Mouse (Mus musculus): ENCODE measurements around the gene Pi4k2b.

The Pi4k2b gene

GRCm38 (mm10) chr5:52782523-52783250 is 41.3 kb downstream of the Pi4k2b start:
- DNase-seq: peak; percentile 89 to 92

GRCm38 (mm10) chr5:52783251-52783620 is 41.9 kb downstream of the Pi4k2b start:
- DNase-seq: no peak

GRCm38 (mm10) chr5:52783957-52784356 is 42.6 kb downstream of the Pi4k2b start:
- DNase-seq: no peak

GRCm38 (mm10) chr5:52786556-52787322 is 45.4 kb downstream of the Pi4k2b start:
- no peak for DNase-seq

- DNase-seq: no peak
Measured at GRCm38 (mm10) chr5:52793230-52793629, 51.9 kb downstream of the Pi4k2b start.

GRCm38 (mm10) chr5:52794109-52794508 is 52.7 kb downstream of the Pi4k2b start:
- no peak for DNase-seq

- DNase-seq: no peak
Measured at GRCm38 (mm10) chr5:52799274-52799985, 58.1 kb downstream of the Pi4k2b start.

- DNase-seq: no peak
Measured at GRCm38 (mm10) chr5:52805801-52806200, 64.4 kb downstream of the Pi4k2b start.

- no peak for DNase-seq
Measured at GRCm38 (mm10) chr5:52806349-52806748, 65.0 kb downstream of the Pi4k2b start.

GRCm38 (mm10) chr5:52807030-52807429 is 65.7 kb downstream of the Pi4k2b start:
- DNase-seq: no peak

- DNase-seq: no peak
Measured at GRCm38 (mm10) chr5:52810446-52810845, 69.1 kb downstream of the Pi4k2b start.

- DNase-seq: no peak
Measured at GRCm38 (mm10) chr5:52811056-52811455, 69.7 kb downstream of the Pi4k2b start.

GRCm38 (mm10) chr5:52812456-52812855 is 71.1 kb downstream of the Pi4k2b start:
- DNase-seq: no peak

- DNase-seq: no peak
Measured at GRCm38 (mm10) chr5:52813312-52813711, 71.9 kb downstream of the Pi4k2b start.

- DNase-seq: peak in 1 of 2 experiments; percentile 21
Measured at GRCm38 (mm10) chr5:52818676-52819075, 77.3 kb downstream of the Pi4k2b start.
